16 mouse cellular contexts compared by ENCODE assay signal in genomic region chr4:139187930-139188329, GRCm38 (mm10). TPM values are rescaled to one million over a fixed set of nuclear protein-coding genes. Genes with fewer than 3 reads are reported as not detected.
DNase-seq lines count a peak whose midpoint lies in the region; TF ChIP-seq lines count a peak whose summit lies in the region.
"Had no signal": no experiment of that assay in that cellular context is flagged by ENCODE, and none has a peak within 500 bp of the region (broad histone marks: within the 10 kb centered on the region; RNA-seq: fewer than 3 reads in every experiment).

No protein-coding gene starts in this region.

- TF ChIP-seq CTCF in gastrocnemius, adult 2 months (IDR thresholded peaks at IDR 0.05) = no peak

- peaks cover 6% of the 10 kb centered on the region for H3K27me3 ChIP-seq in megakaryocyte, embryonic 14.5 days (replicated peaks)
- H3K27me3 ChIP-seq: liver, embryonic 15.5 days; midbrain, embryonic 12.5 days; Patski had no signal

- H3K9me3 ChIP-seq in megakaryocyte, embryonic 14.5 days = no peaks in the 10 kb centered on the region
- H3K9me3 ChIP-seq: liver, embryonic 15.5 days; midbrain, embryonic 12.5 days had no signal

- no peaks in the 10 kb centered on the region for H3K4me1 ChIP-seq in brown adipose tissue, adult 24 weeks (ENCODE audit: control insufficient read depth, insufficient read depth, insufficient read length, low read length)
- H3K4me1 ChIP-seq in megakaryocyte, embryonic 14.5 days = peaks cover 49% of the 10 kb centered on the region

- intact Hi-C loops in gastrocnemius, adult 2 months (cut with DNase I) = no loop called here

- DNase-seq in gastrocnemius, adult 2 months = peak; percentile 33
- no peak for DNase-seq in gastrocnemius, adult 8-10 months (ENCODE audit: low spot score in 2 of 2)
- DNase-seq in right cerebral cortex, postnatal 10 days (ENCODE audit: low spot score in 2 of 2) = peak; percentile 52 to 64
- no peak for DNase-seq in right cerebral cortex, postnatal 36 days (ENCODE audit: low spot score in 2 of 2)
- DNase-seq in c-Kit-positive CD71-positive TER-119-positive erythroid progenitor cells, embryonic 14.5 days (ENCODE audit: low spot score) = no peak
- no peak for DNase-seq in kidney, adult 18-20 months
- DNase-seq: cerebellum, adult 8-10 months; kidney, postnatal 14 days; right cerebral cortex, adult 18-20 months had no signal

- peaks cover 12% of the 10 kb centered on the region for H3K36me3 ChIP-seq in megakaryocyte, embryonic 14.5 days (replicated peaks; ENCODE audit: low read length)
- H3K36me3 ChIP-seq: liver, embryonic 15.5 days; midbrain, embryonic 12.5 days had no signal

- H3K4me3 ChIP-seq in gastrocnemius, adult 2 months = no peak overlapping the region
- no peak overlapping the region for H3K4me3 ChIP-seq in brown adipose tissue, adult 24 weeks (ENCODE audit: insufficient read depth, low read depth, low read length)
- peak overlapping the region; percentile 23 for H3K4me3 ChIP-seq in megakaryocyte, embryonic 14.5 days (replicated peaks)
- H3K4me3 ChIP-seq: heart, adult 2 months; liver, embryonic 15.5 days; midbrain, embryonic 12.5 days had no signal

- H3K27ac ChIP-seq in gastrocnemius, adult 2 months = no peak overlapping the region; the same call in 1 of the 2 replicates
- peak overlapping the region; percentile 32; the same call in 1 of the 2 replicates for H3K27ac ChIP-seq in brown adipose tissue, adult 24 weeks (replicated peaks; ENCODE audit: low read depth, low read length)
- H3K27ac ChIP-seq: heart, adult 2 months; hindbrain, embryonic 14.5 days; liver, embryonic 15.5 days; midbrain, embryonic 12.5 days had no signal

RNA-seq across cellular contexts. Expression of gene Capzb, which starts 4.8 kb away (rescaled TPM):
- total RNA-seq in gastrocnemius, adult 2 months (2021) = 100 to 1,000 TPM; 444 to 499 TPM
- 100 to 1,000 TPM; 439 to 500 (median 472) TPM for total RNA-seq in gastrocnemius, adult 8-10 months (2022)
- 154 and 166 TPM in 2 replicates for polyA plus RNA-seq in brown adipose tissue, adult 24 weeks (2012; ENCODE audit: insufficient read depth, insufficient read length, missing spikeins)
- polyA plus RNA-seq in megakaryocyte, embryonic 14.5 days (2012; ENCODE audit: insufficient read depth, low replicate concordance) = 104 and 238 TPM in 2 replicates

RNA-seq across cellular contexts. Expression of gene Minos1, which starts 57.0 kb away (rescaled TPM):
- 100 to 1,000 TPM; 304 to 430 TPM for total RNA-seq in gastrocnemius, adult 2 months (2021)
- 100 to 1,000 TPM; 289 to 395 (median 341) TPM for total RNA-seq in gastrocnemius, adult 8-10 months (2022)
- 1,161 and 1,254 TPM in 2 replicates for polyA plus RNA-seq in brown adipose tissue, adult 24 weeks (2012; ENCODE audit: insufficient read depth, insufficient read length, missing spikeins)
- 1.3 and 27.4 TPM in 2 replicates for polyA plus RNA-seq in megakaryocyte, embryonic 14.5 days (2012; ENCODE audit: insufficient read depth, low replicate concordance)

Comparison
In these comparisons a context has a peak if more than half of its experiments do, and no peak if none do; other contexts are left out.
1. DNase-seq: peak in gastrocnemius, adult 2 months (single experiment) and right cerebral cortex, postnatal 10 days (2 of 2); none in gastrocnemius, adult 8-10 months (0 of 2), right cerebral cortex, postnatal 36 days (0 of 2), c-Kit-positive CD71-positive TER-119-positive erythroid progenitor cells, embryonic 14.5 days (single experiment) and kidney, adult 18-20 months (single experiment).